Mouse (Mus musculus) ES-E14 (cell line): ENCODE data around the gene Aqp2.

Source experiments
- CHD2 ChIP-seq: IDR thresholded peaks from 2 replicates; pipeline ENCODE4 v1.6.1; 2014; ENCODE audit warnings: mild to moderate bottlenecking, low read depth, low read length, inconsistent platforms
- HCFC1 ChIP-seq: IDR thresholded peaks from 2 replicates; pipeline ENCODE4 v1.6.1; 2012; ENCODE audit warnings: low read length, inconsistent platforms, borderline replicate concordance; ENCODE audit not compliant: insufficient read depth
- MAFK ChIP-seq: IDR thresholded peaks from 2 replicates; pipeline ENCODE4 v1.6.1; 2014; ENCODE audit warnings: mild to moderate bottlenecking, low read depth, low read length, inconsistent platforms; ENCODE audit not compliant: insufficient read depth
- ZC3H11A ChIP-seq: IDR thresholded peaks from 2 replicates; pipeline ENCODE4 v1.6.1; 2012; ENCODE audit warnings: low read depth, mild to moderate bottlenecking, inconsistent platforms, low read length, borderline replicate concordance
- ZNF384 ChIP-seq: IDR thresholded peaks from 2 replicates; pipeline ENCODE4 v1.6.1; 2012; ENCODE audit warnings: low read depth, low read length, inconsistent platforms

GRCm38 (mm10) chr15:99608382-99609125 is 29.7 kb downstream of the Aqp2 start:
- TF ChIP-seq ZC3H11A (no peak), ZNF384 (no peak), MAFK (no peak), CHD2 (no peak), HCFC1 (no peak)
